Mouse (Mus musculus): ENCODE results near the gene Abhd15. TPM values are rescaled to one million over a fixed set of nuclear protein-coding genes. Genes with fewer than 3 reads are reported as not detected.
"Not testable (repeated sequence)": the region's sequence is repeated elsewhere in the genome, so short reads cannot be mapped to it uniquely, and the experiment has no call there.

Gene Abhd15
- polyA plus RNA-seq, 2 experiments from 2014 or later, result 2.0 to 3.7 TPM

- ATAC-seq, result peak; percentile 80
Measured at GRCm38 (mm10) chr11:77512891-77513810, 1.8 kb upstream of the Abhd15 start.

- ATAC-seq, result no peak
Measured at GRCm38 (mm10) chr11:77513811-77514170, 1.1 kb upstream of the Abhd15 start.

- no peak for ATAC-seq
Measured at GRCm38 (mm10) chr11:77514281-77514831, 565 bp upstream of the Abhd15 start.

- ATAC-seq, result no peak
Measured at GRCm38 (mm10) chr11:77515637-77516552, 974 bp downstream of the Abhd15 start, which contains the start of gene Trp53i13. Gene Trp53i13 (minus strand): TSS chr11:77515980.

GRCm38 (mm10) chr11:77516553-77517425 lies 1.9 kb downstream of the Abhd15 start:
- no peak for ATAC-seq

GRCm38 (mm10) chr11:77518051-77518798 lies 3.3 kb downstream of the Abhd15 start:
- no peak for ATAC-seq

- ATAC-seq, result peak; percentile 87
Measured at GRCm38 (mm10) chr11:77519043-77519442, 4.1 kb downstream of the Abhd15 start, which contains the start of gene Gm10392. Gene Gm10392 (minus strand): TSS chr11:77519198.

- no peak for ATAC-seq
Measured at GRCm38 (mm10) chr11:77520601-77521529, 5.9 kb downstream of the Abhd15 start.

- no peak for ATAC-seq
Measured at GRCm38 (mm10) chr11:77525804-77526486, 11.0 kb downstream of the Abhd15 start.

GRCm38 (mm10) chr11:77528420-77528819 lies 13.5 kb downstream of the Abhd15 start:
- ATAC-seq, result not testable (repeated sequence)

GRCm38 (mm10) chr11:77529644-77530043 lies 14.7 kb downstream of the Abhd15 start:
- ATAC-seq, result no peak

- no peak for ATAC-seq
Measured at GRCm38 (mm10) chr11:77530862-77531261, 15.9 kb downstream of the Abhd15 start.

- peak; percentile 69 for ATAC-seq
Measured at GRCm38 (mm10) chr11:77532202-77532846, 17.4 kb downstream of the Abhd15 start.

GRCm38 (mm10) chr11:77545261-77545660 lies 30.3 kb downstream of the Abhd15 start:
- no peak for ATAC-seq

- ATAC-seq, result no peak
Measured at GRCm38 (mm10) chr11:77585201-77585600, 70.3 kb downstream of the Abhd15 start.

Data from CD4-positive, CD25-positive, alpha-beta regulatory T cell, adult 4 months (primary cell).